Mouse (Mus musculus): Measurements from ENCODE around the gene Dnah1.
A peak's percentile ranks its signal among the peaks of the same experiment; 100 is the strongest.

The Dnah1 gene

GRCm38 (mm10) chr14:31233996-31234591 lies 89.6 kb downstream of the Dnah1 start:
- peak; percentile 68 for DNase-seq (ENCODE audit: low spot score)

GRCm38 (mm10) chr14:31233070-31233995 lies 90.4 kb downstream of the Dnah1 start:
- DNase-seq (ENCODE audit: low spot score): no peak

- DNase-seq (ENCODE audit: low spot score): no peak
These were observed 91.2 kb downstream of the Dnah1 start for GRCm38 (mm10) chr14:31232404-31233069.

GRCm38 (mm10) chr14:31230442-31230841 lies 93.3 kb downstream of the Dnah1 start:
- no peak for DNase-seq (ENCODE audit: low spot score)

GRCm38 (mm10) chr14:31228234-31228633 lies 95.5 kb downstream of the Dnah1 start:
- DNase-seq (ENCODE audit: low spot score): no peak

- DNase-seq (ENCODE audit: low spot score): no peak
These were observed 96.7 kb downstream of the Dnah1 start for GRCm38 (mm10) chr14:31226978-31227377.

- peak; percentile 32 for DNase-seq (ENCODE audit: low spot score)
These were observed 106.0 kb downstream of the Dnah1 start, which contains the start of gene Sema3g for GRCm38 (mm10) chr14:31217666-31218065. Sema3g (plus strand) TSS chr14:31217860.

GRCm38 (mm10) chr14:31216846-31217245 lies 106.8 kb downstream of the Dnah1 start, which contains the start of gene Nisch:
Nisch (minus strand) TSS chr14:31216946.
- no peak for DNase-seq (ENCODE audit: low spot score)

- peak; percentile 59 for DNase-seq (ENCODE audit: low spot score)
These were observed 108.3 kb downstream of the Dnah1 start for GRCm38 (mm10) chr14:31215157-31216002.

GRCm38 (mm10) chr14:31214684-31215083 lies 109.0 kb downstream of the Dnah1 start:
- DNase-seq (ENCODE audit: low spot score): no peak

GRCm38 (mm10) chr14:31213868-31214267 lies 109.8 kb downstream of the Dnah1 start:
- no peak for DNase-seq (ENCODE audit: low spot score)

GRCm38 (mm10) chr14:31212499-31212898 lies 111.2 kb downstream of the Dnah1 start:
- DNase-seq (ENCODE audit: low spot score): no peak

GRCm38 (mm10) chr14:31211854-31212253 lies 111.8 kb downstream of the Dnah1 start:
- DNase-seq (ENCODE audit: low spot score): no peak

Data from c-Kit-positive CD71-positive TER-119-positive erythroid progenitor cells, embryonic 14.5 days (primary cell).